Mouse (Mus musculus): Measurements from ENCODE around the gene Cryba2.

The Cryba2 gene

DNA sequence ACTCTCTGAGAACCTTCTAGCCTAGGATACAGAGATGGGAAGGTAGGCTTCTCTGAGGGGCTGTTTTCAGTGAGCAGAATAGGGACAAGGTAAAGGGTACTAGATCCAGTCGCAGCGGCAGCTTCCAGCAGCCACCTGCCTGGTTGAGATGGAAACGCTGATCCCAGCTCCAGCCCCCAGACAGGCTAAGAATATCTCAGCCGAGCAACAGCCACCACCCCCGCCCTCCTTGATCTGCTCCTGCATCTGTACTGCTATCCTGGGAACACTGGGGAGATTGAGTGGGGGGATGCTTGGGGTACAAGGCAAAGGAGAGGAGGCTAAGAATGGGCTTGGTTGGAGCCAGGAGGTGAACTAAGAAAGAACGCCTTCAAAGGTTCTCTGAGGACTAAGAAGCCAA, 42.7 kb downstream of the Cryba2 start:
- no peak for DNase-seq (ENCODE audit: low spot score in 2 of 2)

GRCm38 (mm10) chr1:74848946-74849345, 44.0 kb downstream of the Cryba2 start:
- no peak for DNase-seq (ENCODE audit: low spot score in 2 of 2)

DNA sequence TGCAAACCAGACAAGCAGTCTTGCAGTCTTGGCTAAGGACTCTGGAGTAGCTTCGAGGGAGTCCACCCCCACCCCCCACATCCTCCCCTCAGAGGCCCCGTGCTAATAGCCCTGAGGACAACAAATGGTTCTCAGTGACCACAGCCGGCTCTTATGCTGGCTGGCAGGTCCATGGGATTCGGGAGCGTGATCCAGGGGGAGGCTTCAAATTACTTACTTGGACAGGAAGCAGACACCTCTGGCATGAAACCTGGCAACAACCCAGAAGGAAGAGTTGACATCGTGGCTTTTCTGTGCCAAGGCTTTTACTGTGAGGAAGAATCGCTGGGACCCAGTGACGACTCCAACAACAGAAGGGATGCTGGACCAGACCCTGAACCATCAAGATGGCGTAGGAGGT, 46.6 kb downstream of the Cryba2 start:
- DNase-seq (ENCODE audit: low spot score in 2 of 2) = no peak

- DNase-seq (ENCODE audit: low spot score in 2 of 2) = no peak
Observed at GRCm38 (mm10) chr1:74843090-74843489, 49.9 kb downstream of the Cryba2 start.
